Mouse (Mus musculus) forebrain, embryonic 10.5 days (tissue): Measurements from ENCODE around the gene Otud6a. TPM values are rescaled to one million over a fixed set of nuclear protein-coding genes. Genes with fewer than 3 reads are reported as not detected.
"Not testable (repeated sequence)": the region's sequence is repeated elsewhere in the genome, so short reads cannot be mapped to it uniquely, and the experiment has no call there.

ENCODE experiments used
- DNase-seq: peaks from one replicate; pipeline ENCODE4 v3.0.0-alpha.2; 2017; ENCODE audit warnings: low spot score; ENCODE audit errors: extremely low spot score
- H3K27ac ChIP-seq: fragments of 300-500 bp; sonication (generic); 2 replicates; pipeline ENCODE4 v1.5.1; 2016; ENCODE audit warnings: mild to moderate bottlenecking
- H3K27me3 ChIP-seq: fragments of 300-500 bp; sonication (generic); 2 replicates; pipeline ENCODE4 v1.6.1; 2016; ENCODE audit warnings: mild to moderate bottlenecking; ENCODE audit not compliant: poor library complexity, severe bottlenecking
- H3K36me3 ChIP-seq: fragments of 300-500 bp; sonication (generic); replicated peaks from 2 replicates; pipeline ENCODE4 v1.6.1; 2016; ENCODE audit warnings: mild to moderate bottlenecking, moderate library complexity
- H3K4me1 ChIP-seq: fragments of 300-500 bp; sonication (generic); 2 replicates; pipeline ENCODE4 v1.6.1; 2016
- H3K4me3 ChIP-seq: fragments of 300-500 bp; sonication (generic); 2 replicates; pipeline ENCODE4 v1.5.1; 2016; ENCODE audit warnings: mild to moderate bottlenecking, moderate library complexity
- H3K9me3 ChIP-seq: fragments of 300-500 bp; sonication (generic); 2 replicates; pipeline ENCODE4 v1.6.1; 2016; ENCODE audit warnings: mild to moderate bottlenecking, moderate library complexity
- WGBS: fragments of 180-500 bp; shearing (Covaris S2); methylation state at CpG from one replicate; pipeline ENCODE4 v1.1.7; 2016; 5-methylcytosine and 5-hydroxymethylcytosine counted together
- polyA plus RNA-seq: library from polyadenylated mRNA; unstranded; fragments of >200 nt; fragmentation: Nextera tagmentation; extraction: Ambion mirVana; gene quantifications from 2 replicates; pipeline ENCODE4 v1.2.1, GENCODE M21; 2016

Otud6a gene
- polyA plus RNA-seq: not detected in 2 replicates

GRCm38 (mm10) chrX:100428693-100429092, at the start of gene Otud6a:
TSS of gene Otud6a (plus strand) at chrX:100429013.
- no peak for DNase-seq
- Histone ChIP-seq H3K4me3 (no peak within 1 kb of the TSS), H3K27ac (no peak within 1 kb of the TSS), H3K36me3 (peaks cover 9% of the 10 kb centered on the region; the same call in 1 of the 2 replicates), H3K4me1 (no peaks in the 10 kb centered on the region), H3K9me3 (peaks cover 9% of the 10 kb centered on the region; the same call in 1 of the 2 replicates), H3K27me3 (peaks cover 54% of the 10 kb centered on the region)
- WGBS: 88% methylated on average over 21 of the region's 21 CpGs

- 0 out of 2 replicates have a peak, but pooled peaks cover 3% of the 10 kb centered on the region for H3K4me1 ChIP-seq
- no peak overlapping the region for H3K4me3 ChIP-seq
- no peaks in the 10 kb centered on the region for H3K36me3 ChIP-seq
- H3K27me3 ChIP-seq: peaks cover 63% of the 10 kb centered on the region
- no peak overlapping the region for H3K27ac ChIP-seq
- DNase-seq: no peak
- WGBS: 86% methylated on average over 1 of the region's 1 CpGs
- H3K9me3 ChIP-seq: no peaks in the 10 kb centered on the region
Measured at GRCm38 (mm10) chrX:100389887-100390286, 38.9 kb upstream of the Otud6a start.

- WGBS: 30% methylated on average over 6 of the region's 6 CpGs
- Histone ChIP-seq H3K36me3 (no peaks in the 10 kb centered on the region), H3K27ac (no peak overlapping the region), H3K4me1 (0 out of 2 replicates have a peak, but pooled peaks cover 3% of the 10 kb centered on the region), H3K27me3 (peaks cover 87% of the 10 kb centered on the region), H3K4me3 (no peak overlapping the region), H3K9me3 (no peaks in the 10 kb centered on the region)
- DNase-seq: no peak
Measured at GRCm38 (mm10) chrX:100392304-100392703, 36.5 kb upstream of the Otud6a start.

- H3K27ac ChIP-seq: no peak overlapping the region
- WGBS: 80% methylated on average over 7 of the region's 7 CpGs
- no peaks in the 10 kb centered on the region for H3K9me3 ChIP-seq
- no peak for DNase-seq
- H3K4me3 ChIP-seq: no peak overlapping the region
- no peaks in the 10 kb centered on the region for H3K36me3 ChIP-seq
- 0 out of 2 replicates have a peak, but pooled peaks cover 3% of the 10 kb centered on the region for H3K4me1 ChIP-seq
- peaks cover 96% of the 10 kb centered on the region for H3K27me3 ChIP-seq
Measured at GRCm38 (mm10) chrX:100394223-100394861, 34.5 kb upstream of the Otud6a start.

- DNase-seq: no peak
- 0 out of 2 replicates have a peak, but pooled peaks cover 3% of the 10 kb centered on the region for H3K4me1 ChIP-seq
- H3K9me3 ChIP-seq: no peaks in the 10 kb centered on the region
- H3K36me3 ChIP-seq: no peaks in the 10 kb centered on the region
- peaks cover 96% of the 10 kb centered on the region for H3K27me3 ChIP-seq
- 81% methylated on average over 8 of the region's 8 CpGs for WGBS
- H3K4me3 ChIP-seq: no peak overlapping the region
- no peak overlapping the region for H3K27ac ChIP-seq
Measured at GRCm38 (mm10) chrX:100395026-100395425, 33.8 kb upstream of the Otud6a start.

GRCm38 (mm10) chrX:100400900-100401299, 27.9 kb upstream of the Otud6a start:
- no peak for DNase-seq
- peaks cover 96% of the 10 kb centered on the region for H3K27me3 ChIP-seq

GRCm38 (mm10) chrX:100401657-100402056, 27.2 kb upstream of the Otud6a start:
- H3K36me3 ChIP-seq: no peaks in the 10 kb centered on the region
- H3K27me3 ChIP-seq: peaks cover 94% of the 10 kb centered on the region
- H3K27ac ChIP-seq: no peak overlapping the region
- WGBS: 85% methylated on average over 5 of the region's 5 CpGs
- H3K4me3 ChIP-seq: no peak overlapping the region
- no peak for DNase-seq
- H3K4me1 ChIP-seq: no peaks in the 10 kb centered on the region
- H3K9me3 ChIP-seq: no peaks in the 10 kb centered on the region

More at GRCm38 (mm10) chrX:100400900-100401299, 27.9 kb upstream of the Otud6a start:
- Histone ChIP-seq H3K4me3 (no peak overlapping the region), H3K27ac (no peak overlapping the region), H3K9me3 (no peaks in the 10 kb centered on the region), H3K36me3 (no peaks in the 10 kb centered on the region), H3K4me1 (no peaks in the 10 kb centered on the region)

- Histone ChIP-seq H3K27ac (no peak overlapping the region), H3K27me3 (peaks cover 65% of the 10 kb centered on the region), H3K9me3 (no peaks in the 10 kb centered on the region), H3K4me3 (no peak overlapping the region), H3K4me1 (no peaks in the 10 kb centered on the region), H3K36me3 (no peaks in the 10 kb centered on the region)
- WGBS: 69% methylated on average over 1 of the region's 1 CpGs
- DNase-seq: no peak
Measured at GRCm38 (mm10) chrX:100409245-100409644, 19.6 kb upstream of the Otud6a start.

- H3K27ac ChIP-seq: no peak overlapping the region
- no peak overlapping the region for H3K4me3 ChIP-seq
- peaks cover 78% of the 10 kb centered on the region for H3K27me3 ChIP-seq
- 70% methylated on average over 3 of the region's 3 CpGs for WGBS
- H3K36me3 ChIP-seq: peaks cover 9% of the 10 kb centered on the region; the same call in 1 of the 2 replicates
- H3K9me3 ChIP-seq: peaks cover 9% of the 10 kb centered on the region; the same call in 1 of the 2 replicates
- no peak for DNase-seq
- no peaks in the 10 kb centered on the region for H3K4me1 ChIP-seq
Measured at GRCm38 (mm10) chrX:100432311-100432710, 3.5 kb downstream of the Otud6a start.

GRCm38 (mm10) chrX:100442617-100443016, 13.8 kb downstream of the Otud6a start, which contains the start of gene Awat2:
TSS of gene Awat2 (minus strand) at chrX:100442717.
- not testable (repeated sequence) for DNase-seq, H3K27ac ChIP-seq, H3K36me3 ChIP-seq, H3K9me3 ChIP-seq, H3K4me3 ChIP-seq, H3K4me1 ChIP-seq
- WGBS: 100% methylated on average over 1 of the region's 2 CpGs
- H3K27me3 ChIP-seq: peaks cover 65% of the 10 kb centered on the region

GRCm38 (mm10) chrX:100443532-100443931, 14.7 kb downstream of the Otud6a start:
- DNase-seq: no peak
- Histone ChIP-seq H3K27ac (no peak overlapping the region), H3K4me1 (peaks cover 6% of the 10 kb centered on the region; the same call in 1 of the 2 replicates), H3K36me3 (no peaks in the 10 kb centered on the region), H3K4me3 (no peak overlapping the region), H3K9me3 (no peaks in the 10 kb centered on the region), H3K27me3 (peaks cover 67% of the 10 kb centered on the region)
- 92% methylated on average over 7 of the region's 7 CpGs for WGBS

- H3K4me1 ChIP-seq: no peaks in the 10 kb centered on the region
- peaks cover 97% of the 10 kb centered on the region for H3K27me3 ChIP-seq
- no peaks in the 10 kb centered on the region for H3K36me3 ChIP-seq
- H3K9me3 ChIP-seq: no peaks in the 10 kb centered on the region
- no peak overlapping the region for H3K4me3 ChIP-seq
- WGBS: 81% methylated on average over 4 of the region's 4 CpGs
- DNase-seq: no peak
- no peak overlapping the region for H3K27ac ChIP-seq
Measured at GRCm38 (mm10) chrX:100468047-100468446, 39.2 kb downstream of the Otud6a start.

- Histone ChIP-seq H3K27me3 (peaks cover 97% of the 10 kb centered on the region), H3K9me3 (no peaks in the 10 kb centered on the region), H3K36me3 (no peaks in the 10 kb centered on the region), H3K27ac (no peak overlapping the region), H3K4me1 (no peaks in the 10 kb centered on the region), H3K4me3 (no peak overlapping the region)
- no peak for DNase-seq
- 89% methylated on average over 3 of the region's 3 CpGs for WGBS
Measured at GRCm38 (mm10) chrX:100470126-100470525, 41.3 kb downstream of the Otud6a start.
